Mouse (Mus musculus) cerebellum, adult 18-20 months (tissue): Measurements from ENCODE around the gene Bri3.

Source experiments
- DNase-seq, 2 experiments: peaks; one replicate each; pipeline ENCODE4 v3.0.0; 2021

Gene Bri3

GRCm38 (mm10) chr5:144263496-144263895 lies 19.3 kb downstream of the Bri3 start:
- no peak for DNase-seq

- DNase-seq: peak in 1 of 2 experiments; percentile 41
These were observed 23.5 kb downstream of the Bri3 start for GRCm38 (mm10) chr5:144267535-144268241.

- no peak for DNase-seq
These were observed 25.7 kb downstream of the Bri3 start for GRCm38 (mm10) chr5:144269926-144270325.

GRCm38 (mm10) chr5:144270420-144270819 lies 26.2 kb downstream of the Bri3 start:
- DNase-seq: no peak

GRCm38 (mm10) chr5:144271118-144271517 lies 26.9 kb downstream of the Bri3 start:
- no peak for DNase-seq

GRCm38 (mm10) chr5:144271772-144272171 lies 27.5 kb downstream of the Bri3 start:
- no peak for DNase-seq

- no peak for DNase-seq
These were observed 30.7 kb downstream of the Bri3 start for GRCm38 (mm10) chr5:144274904-144275303.

- DNase-seq: no peak
These were observed 32.8 kb downstream of the Bri3 start for GRCm38 (mm10) chr5:144276898-144277630.

- no peak for DNase-seq
These were observed 34.2 kb downstream of the Bri3 start for GRCm38 (mm10) chr5:144278374-144278960.

GRCm38 (mm10) chr5:144279081-144279541 lies 34.9 kb downstream of the Bri3 start:
- DNase-seq: no peak

- no peak for DNase-seq
These were observed 35.7 kb downstream of the Bri3 start for GRCm38 (mm10) chr5:144279926-144280325.

- DNase-seq: no peak
These were observed 38.4 kb downstream of the Bri3 start for GRCm38 (mm10) chr5:144282470-144283260.

- DNase-seq: no peak
These were observed 39.4 kb downstream of the Bri3 start for GRCm38 (mm10) chr5:144283551-144284031.

- DNase-seq: no peak
These were observed 40.4 kb downstream of the Bri3 start for GRCm38 (mm10) chr5:144284599-144284998.

GRCm38 (mm10) chr5:144286591-144287266 lies 42.5 kb downstream of the Bri3 start:
- DNase-seq: no peak

- DNase-seq: no peak
These were observed 43.1 kb downstream of the Bri3 start for GRCm38 (mm10) chr5:144287267-144287820.

GRCm38 (mm10) chr5:144288391-144288790 lies 44.2 kb downstream of the Bri3 start:
- no peak for DNase-seq

GRCm38 (mm10) chr5:144289769-144290440 lies 45.7 kb downstream of the Bri3 start:
- DNase-seq: no peak

GRCm38 (mm10) chr5:144294908-144295307 lies 50.7 kb downstream of the Bri3 start:
- no peak for DNase-seq

GRCm38 (mm10) chr5:144295357-144295756 lies 51.1 kb downstream of the Bri3 start:
- no peak for DNase-seq

- DNase-seq: no peak
These were observed 51.9 kb downstream of the Bri3 start for GRCm38 (mm10) chr5:144296090-144296604.
